Mouse (Mus musculus): Measurements from ENCODE around the gene Nipsnap1. TPM values are rescaled to one million over a fixed set of nuclear protein-coding genes. Genes with fewer than 3 reads are reported as not detected.

Nipsnap1 gene
- polyA plus RNA-seq, 1 experiment from 2014 or later = 60.9 TPM

Small RNAs within 50 kb of the gene (microRNA-seq; reads per million reads assigned to microRNA genes)
- not detected for gene Mir6918

Other genes with a start within 250 kb of the Nipsnap1 start
- 32.2 and 36.1 TPM in 2 replicates for gene Ascc2, start 236.2 kb upstream of the Nipsnap1 start, polyA plus RNA-seq (2016; fragmentation: Nextera tagmentation; extraction: Ambion mirVana)
- 1,046 and 1,532 TPM in 2 replicates for gene Uqcr10, start 169.6 kb upstream of the Nipsnap1 start, polyA plus RNA-seq (2016; fragmentation: Nextera tagmentation; extraction: Ambion mirVana)
- 63.4 and 66.7 TPM in 2 replicates for gene Zmat5, start 169.3 kb upstream of the Nipsnap1 start, polyA plus RNA-seq (2016; fragmentation: Nextera tagmentation; extraction: Ambion mirVana)
- gene Cabp7, start 127.2 kb upstream of the Nipsnap1 start, polyA plus RNA-seq (2016; fragmentation: Nextera tagmentation; extraction: Ambion mirVana) = 0.11 and 0.15 TPM in 2 replicates
- gene Nf2, start 24.4 kb upstream of the Nipsnap1 start, polyA plus RNA-seq (2016; fragmentation: Nextera tagmentation; extraction: Ambion mirVana) = 43.2 and 52.5 TPM in 2 replicates
- 32.2 and 36.9 TPM in 2 replicates for gene Thoc5, start 21.4 kb downstream of the Nipsnap1 start, polyA plus RNA-seq (2016; fragmentation: Nextera tagmentation; extraction: Ambion mirVana)
- 0.39 and 0.74 TPM in 2 replicates for gene Nefh, start 74.1 kb downstream of the Nipsnap1 start, polyA plus RNA-seq (2016; fragmentation: Nextera tagmentation; extraction: Ambion mirVana)
- gene Ap1b1, start 112.9 kb downstream of the Nipsnap1 start, polyA plus RNA-seq (2016; fragmentation: Nextera tagmentation; extraction: Ambion mirVana) = 55.7 and 62.6 TPM in 2 replicates
- gene Rasl10a, start 184.2 kb downstream of the Nipsnap1 start, polyA plus RNA-seq (2016; fragmentation: Nextera tagmentation; extraction: Ambion mirVana) = 1.1 and 1.4 TPM in 2 replicates
- 27.0 and 34.4 TPM in 2 replicates for gene Gas2l1, start 191.4 kb downstream of the Nipsnap1 start, polyA plus RNA-seq (2016; fragmentation: Nextera tagmentation; extraction: Ambion mirVana)
- gene Rhbdd3, start 225.0 kb downstream of the Nipsnap1 start, polyA plus RNA-seq (2016; fragmentation: Nextera tagmentation; extraction: Ambion mirVana) = 34.2 and 35.0 TPM in 2 replicates
- 569 and 680 TPM in 2 replicates for gene Ewsr1, start 225.3 kb downstream of the Nipsnap1 start, polyA plus RNA-seq (2016; fragmentation: Nextera tagmentation; extraction: Ambion mirVana)